Mouse (Mus musculus): Measurements from ENCODE around the gene Emc6. TPM values are rescaled to one million over a fixed set of nuclear protein-coding genes. Genes with fewer than 3 reads are reported as not detected.

The Emc6 gene
- total RNA-seq, 2 experiments from 2014 or later: 44.6 to 47.5 TPM

- peak; percentile 96 for DNase-seq (ENCODE audit: low spot score in 2 of 2)
- H3K4me3 ChIP-seq: peak within 1 kb of the TSS; percentile 94
- TF ChIP-seq CTCF (conservative IDR thresholded peaks at IDR 0.05): no peak
- H3K27ac ChIP-seq: peak within 1 kb of the TSS; percentile 97
These were observed 22.4 kb upstream of the Emc6 start, which contains the start of gene Shpk for GRCm38 (mm10) chr11:73199230-73199712. TSS of gene Shpk (plus strand) at chr11:73199460.

DNA sequence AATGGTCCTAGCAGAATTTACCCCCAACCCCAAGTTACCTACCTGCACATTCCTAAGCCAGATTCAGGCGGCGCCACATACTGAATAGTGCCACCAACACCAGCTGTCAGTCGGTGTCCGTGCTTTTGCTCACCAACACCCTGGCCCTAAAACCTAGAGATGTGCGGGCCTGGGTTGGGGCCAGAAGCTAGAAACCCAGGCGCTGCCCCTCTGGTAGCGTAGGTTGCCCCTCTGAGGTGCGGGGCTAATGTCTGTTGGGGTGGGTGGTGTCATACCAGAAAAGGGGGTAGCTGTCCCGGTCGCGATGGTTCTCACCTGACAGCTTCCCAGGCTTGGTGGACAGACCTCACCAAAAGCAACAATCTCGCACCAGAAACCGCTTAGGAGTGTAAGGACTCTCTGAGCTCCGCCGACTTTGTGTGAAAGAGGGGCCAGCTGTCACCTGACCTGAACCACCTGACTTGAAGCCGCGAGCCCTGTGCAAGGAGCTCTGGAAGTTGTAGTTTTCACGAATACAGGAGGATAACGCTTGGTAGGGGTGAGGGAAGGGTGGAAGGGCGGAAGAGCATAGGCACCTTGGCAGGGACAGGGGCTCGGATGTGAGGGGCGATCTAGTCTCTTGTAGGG lies 21.9 kb upstream of the Emc6 start, which contains the start of gene Ctns:
TSS of gene Ctns (minus strand) at position 440 of the 627 bp plus-strand sequence.
- H3K4me3 ChIP-seq: peak within 1 kb of the TSS; percentile 94
- DNase-seq (ENCODE audit: low spot score in 2 of 2): peak; percentile 78 to 92
- TF ChIP-seq CTCF (conservative IDR thresholded peaks at IDR 0.05): no peak; the same call in 1 of the 2 replicates
- H3K27ac ChIP-seq: peak within 1 kb of the TSS; percentile 97

GRCm38 (mm10) chr11:73198190-73198589 lies 21.4 kb upstream of the Emc6 start:
- DNase-seq (ENCODE audit: low spot score in 2 of 2): no peak
- H3K4me3 ChIP-seq: peak overlapping the region; percentile 94
- TF ChIP-seq CTCF (conservative IDR thresholded peaks at IDR 0.05): no peak
- peak overlapping the region; percentile 97 for H3K27ac ChIP-seq

DNA sequence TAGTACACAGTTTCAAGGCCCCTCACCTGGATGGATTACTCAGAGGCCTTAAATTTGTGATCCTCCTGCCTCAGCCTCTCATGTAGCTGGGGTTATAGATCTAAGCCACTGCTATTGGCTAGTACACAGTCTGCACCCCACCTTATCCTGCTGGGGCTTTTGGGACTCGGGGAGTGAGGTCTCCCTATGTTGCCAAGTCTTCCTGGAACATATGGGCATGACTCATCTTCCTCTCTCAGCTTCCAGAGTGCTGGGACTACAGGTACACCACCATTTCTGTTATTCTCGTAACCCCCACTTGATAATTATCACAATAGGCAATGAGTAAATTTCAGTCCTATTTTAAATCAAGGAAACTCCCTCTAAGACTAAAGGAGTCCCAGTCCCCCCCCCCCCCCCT lies 17.6 kb upstream of the Emc6 start:
- TF ChIP-seq CTCF (conservative IDR thresholded peaks at IDR 0.05): no peak
- H3K4me3 ChIP-seq: no peak overlapping the region
- H3K27ac ChIP-seq: no peak overlapping the region
- DNase-seq (ENCODE audit: low spot score in 2 of 2): no peak

GRCm38 (mm10) chr11:73193047-73193446 lies 16.2 kb upstream of the Emc6 start:
- Histone ChIP-seq H3K27ac (no peak overlapping the region), H3K4me3 (no peak overlapping the region)
- no peak for DNase-seq (ENCODE audit: low spot score in 2 of 2)
- no peak for TF ChIP-seq CTCF (conservative IDR thresholded peaks at IDR 0.05)

DNA sequence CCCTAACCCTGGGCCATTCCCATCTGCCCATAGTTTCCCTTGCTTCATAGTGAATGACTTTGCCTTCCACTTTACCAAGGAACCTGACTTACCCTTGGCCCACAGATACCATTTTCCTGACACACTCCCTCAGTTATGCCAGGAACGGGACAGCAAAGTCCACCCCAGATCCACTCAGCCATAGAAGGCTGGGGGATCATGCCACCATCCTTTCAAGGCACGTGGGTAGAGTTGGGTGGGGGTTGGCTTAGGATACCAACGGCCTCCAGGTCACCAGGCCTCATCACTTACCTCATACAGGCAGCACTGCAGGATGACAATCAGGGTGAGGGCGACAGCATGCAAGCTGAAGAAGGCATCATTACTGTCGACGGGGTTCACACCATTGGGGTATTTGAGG lies 10.4 kb upstream of the Emc6 start:
- Histone ChIP-seq H3K27ac (no peak overlapping the region), H3K4me3 (no peak overlapping the region)
- no peak for DNase-seq (ENCODE audit: low spot score in 2 of 2)
- TF ChIP-seq CTCF (conservative IDR thresholded peaks at IDR 0.05): no peak

DNA sequence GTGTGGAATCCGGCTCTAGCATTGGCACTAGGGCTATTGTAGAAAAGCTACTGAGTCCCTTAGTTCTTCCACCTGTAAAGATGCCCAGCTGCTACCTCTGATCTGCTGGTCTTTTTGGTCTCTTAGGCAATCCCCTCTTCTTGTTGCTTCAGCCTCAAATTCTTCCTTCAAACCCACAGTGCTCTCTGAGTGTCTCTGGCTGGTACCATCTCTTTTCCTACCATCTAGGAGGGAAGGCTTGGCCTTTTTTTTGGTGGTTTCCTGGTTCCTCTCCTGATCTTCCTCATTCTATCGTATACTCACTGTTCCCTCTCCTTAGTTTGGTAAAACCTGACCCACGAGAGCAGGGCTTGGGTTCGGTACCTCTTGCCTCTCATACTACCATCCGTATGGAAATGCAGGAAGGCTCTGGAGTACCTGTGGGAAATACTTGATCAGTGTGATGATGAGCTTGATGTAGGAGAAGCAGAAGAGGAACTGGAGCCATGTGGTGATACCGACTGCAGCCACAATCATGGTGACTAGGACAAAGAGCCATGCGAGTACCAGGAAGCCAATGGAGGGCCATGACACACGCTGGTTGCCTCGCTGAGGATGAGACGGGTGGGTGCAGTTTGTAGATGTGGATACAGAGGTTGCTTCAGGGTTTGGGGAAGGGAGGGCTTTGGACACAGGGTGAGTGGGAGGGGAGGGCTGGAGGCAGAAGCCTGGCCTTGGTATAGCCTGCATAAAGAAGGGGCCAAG lies 9.2 kb upstream of the Emc6 start:
- no peak overlapping the region for H3K27ac ChIP-seq
- DNase-seq (ENCODE audit: low spot score in 2 of 2): no peak
- no peak overlapping the region for H3K4me3 ChIP-seq
- TF ChIP-seq CTCF (conservative IDR thresholded peaks at IDR 0.05): no peak

- TF ChIP-seq CTCF (conservative IDR thresholded peaks at IDR 0.05): 0 out of 2 replicates have a peak, but pooled peaks have one; percentile 11
These were observed 1.1 kb upstream of the Emc6 start for GRCm38 (mm10) chr11:73177895-73178294.

GRCm38 (mm10) chr11:73177509-73177875 lies 655 bp upstream of the Emc6 start:
- DNase-seq (ENCODE audit: low spot score in 2 of 2): no peak
- Histone ChIP-seq H3K27ac (peak overlapping the region; percentile 90), H3K4me3 (peak overlapping the region; percentile 89)
- TF ChIP-seq CTCF (conservative IDR thresholded peaks at IDR 0.05): no peak

More at GRCm38 (mm10) chr11:73177895-73178294, 1.1 kb upstream of the Emc6 start:
- peak overlapping the region; percentile 90; the same call in 1 of the 2 replicates for H3K27ac ChIP-seq
- peak overlapping the region; percentile 89 for H3K4me3 ChIP-seq
- no peak for DNase-seq (ENCODE audit: low spot score in 2 of 2)

- H3K27ac ChIP-seq: peak overlapping the region; percentile 90
- DNase-seq (ENCODE audit: low spot score in 2 of 2): no peak
- H3K4me3 ChIP-seq: peak overlapping the region; percentile 89
- no peak for TF ChIP-seq CTCF (conservative IDR thresholded peaks at IDR 0.05)
These were observed 651 bp downstream of the Emc6 start for GRCm38 (mm10) chr11:73176186-73176585.

GRCm38 (mm10) chr11:73175612-73176011 lies 1.2 kb downstream of the Emc6 start:
- TF ChIP-seq CTCF (conservative IDR thresholded peaks at IDR 0.05): no peak
- DNase-seq (ENCODE audit: low spot score in 2 of 2): no peak
- no peak overlapping the region for H3K27ac ChIP-seq
- peak overlapping the region; percentile 89 for H3K4me3 ChIP-seq

DNA sequence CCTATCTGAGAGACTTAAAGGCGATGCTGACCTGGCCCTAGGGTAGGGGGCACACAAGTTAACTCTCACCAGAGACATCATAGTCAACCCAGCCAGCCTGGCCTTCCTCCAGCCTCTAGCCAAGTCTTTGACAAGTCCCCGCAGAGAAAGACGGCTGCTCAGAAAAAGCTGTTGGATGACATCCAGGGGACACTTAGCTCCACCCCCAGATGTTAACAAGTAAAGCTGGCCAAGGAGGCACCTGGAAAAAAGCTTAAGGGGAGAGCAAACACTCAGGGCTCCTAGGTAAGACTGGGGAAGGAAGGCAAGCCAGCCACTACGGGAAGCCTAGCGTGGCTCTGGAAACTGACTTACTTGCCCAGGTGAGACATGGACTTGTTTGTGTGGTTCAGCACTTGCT lies 4.7 kb downstream of the Emc6 start:
- H3K4me3 ChIP-seq: no peak overlapping the region
- no peak for DNase-seq (ENCODE audit: low spot score in 2 of 2)
- no peak overlapping the region for H3K27ac ChIP-seq
- no peak for TF ChIP-seq CTCF (conservative IDR thresholded peaks at IDR 0.05)

DNA sequence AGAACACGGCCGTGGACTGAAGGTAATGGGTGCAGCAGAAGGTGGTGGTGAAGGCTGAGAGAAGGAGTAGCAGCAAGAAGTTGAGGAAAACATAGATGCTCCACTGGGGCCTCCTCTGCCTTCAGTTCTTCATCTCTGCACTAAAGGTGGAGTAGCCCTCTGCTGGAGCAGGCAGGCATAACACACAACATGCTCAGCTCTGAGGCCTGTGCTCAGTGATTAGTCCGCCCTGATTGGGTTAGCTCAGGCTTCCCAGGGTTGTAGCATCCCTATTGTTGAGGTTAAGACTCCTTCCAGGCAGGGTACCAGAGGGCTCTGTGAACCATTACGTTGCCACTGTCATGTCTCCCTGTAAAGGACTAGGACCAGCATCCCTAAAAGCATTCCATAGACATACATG lies 7.6 kb downstream of the Emc6 start:
- no peak overlapping the region for H3K4me3 ChIP-seq
- H3K27ac ChIP-seq: no peak overlapping the region
- DNase-seq (ENCODE audit: low spot score in 2 of 2): peak; percentile 66 to 69
- TF ChIP-seq CTCF (conservative IDR thresholded peaks at IDR 0.05): peak; percentile 83
